Mouse (Mus musculus) neutrophil, adult 65 days (primary cell): ENCODE results near the gene Gm12216. TPM values are rescaled to one million over a fixed set of nuclear protein-coding genes. Genes with fewer than 3 reads are reported as not detected.

Source experiments
- total RNA-seq: library from RNA; stranded (reverse); gene quantifications from 2 replicates; pipeline ENCODE4 v1.2.4, GENCODE M21; 2023

Gm12216 gene
- total RNA-seq, result 0.41 TPM in 1 of 2 replicates, not detected in the other

GRCm38 (mm10) chr11:53858761-53859580, at the start of gene Gm12216:
Gene Gm12216, minus strand, starts transcription at chr11:53859256.

GRCm38 (mm10) chr11:53891505-53892451, 32.7 kb upstream of the Gm12216 start, which contains the start of gene Slc22a5:
Gene Slc22a5, minus strand, starts transcription at chr11:53891660.

GRCm38 (mm10) chr11:53773087-53773486, 86.0 kb downstream of the Gm12216 start, which contains the start of gene Gm17334:
Gene Gm17334, minus strand, starts transcription at chr11:53773187.

GRCm38 (mm10) chr11:53769760-53770124, 89.3 kb downstream of the Gm12216 start, which contains the start of gene Irf1:
Gene Irf1, plus strand, starts transcription at chr11:53770014.

Other genes starting within 250 kb of the Gm12216 start
- gene Il4, start 240.6 kb downstream of the Gm12216 start, total RNA-seq, result not detected in 2 replicates
- not detected in 2 replicates for gene Il13, start 224.6 kb downstream of the Gm12216 start, total RNA-seq
- 9.0 and 9.3 TPM in 2 replicates for gene Rad50, start 151.9 kb downstream of the Gm12216 start, total RNA-seq
- gene Il5, start 138.5 kb downstream of the Gm12216 start, total RNA-seq, result not detected in 2 replicates
- 167 and 215 TPM in 2 replicates for gene Irf1, start 89.2 kb downstream of the Gm12216 start, total RNA-seq
- gene Gm17334, start 86.1 kb downstream of the Gm12216 start, total RNA-seq, result not detected in 2 replicates
- 5.4 and 6.4 TPM in 2 replicates for gene Slc22a5, start 32.4 kb upstream of the Gm12216 start, total RNA-seq
- 1.7 and 3.2 TPM in 2 replicates for gene Slc22a21, start 121.1 kb upstream of the Gm12216 start, total RNA-seq
- 16.3 and 24.7 TPM in 2 replicates for gene Slc22a4, start 168.8 kb upstream of the Gm12216 start, total RNA-seq
- 0.66 and 1.5 TPM in 2 replicates for gene Pdlim4, start 209.8 kb upstream of the Gm12216 start, total RNA-seq
- gene P4ha2, start 240.8 kb upstream of the Gm12216 start, total RNA-seq, result 0.54 TPM in 1 of 2 replicates, not detected in the other